Mouse (Mus musculus): Measurements from ENCODE around the gene Inpp5f.

DNA sequence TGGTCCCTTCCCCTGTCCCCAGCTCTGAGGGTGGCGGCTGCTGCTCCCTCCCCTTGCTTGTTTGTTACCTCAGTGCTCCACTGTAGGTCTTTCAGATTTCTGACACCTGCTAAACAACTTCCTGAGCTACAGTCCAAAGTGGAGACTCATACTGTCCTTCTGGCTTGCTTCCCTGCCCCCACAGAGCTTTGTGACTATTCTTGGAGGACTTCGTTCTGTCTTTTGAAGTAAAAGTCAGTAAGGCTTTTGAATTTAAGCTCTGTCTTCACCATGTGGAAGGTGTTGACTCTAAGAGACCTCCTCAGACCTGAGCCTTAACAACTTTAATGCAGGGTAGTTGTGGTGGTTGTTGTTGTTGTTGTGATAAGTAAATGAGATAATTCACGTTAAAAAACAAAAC, 67.4 kb downstream of the Inpp5f start:
- no peak for TF ChIP-seq E2F4 (IDR thresholded peaks at IDR 0.05; ENCODE audit: borderline replicate concordance, low read depth, low read length)
- TF ChIP-seq TAL1 (IDR thresholded peaks at IDR 0.05; ENCODE audit: low read length) = no peak
- no peak for TF ChIP-seq ETS1 (IDR thresholded peaks at IDR 0.05; ENCODE audit: low read depth, low read length)
- TF ChIP-seq CTCF (IDR thresholded peaks at IDR 0.05 in 2 of 3, conservative IDR thresholded peaks at IDR 0.05 in 1 of 3; ENCODE audit: control insufficient read depth in 1 of 3, insufficient read depth in 1 of 3, low read depth in 2 of 3, low read length in 3 of 3, poor library complexity in 1 of 3, severe bottlenecking in 1 of 3) = no peak
- TF ChIP-seq POLR2A (IDR thresholded peaks at IDR 0.05; ENCODE audit: control insufficient read depth in 1 of 2, insufficient read depth in 1 of 2, low read depth in 1 of 2, low read length in 2 of 2, poor library complexity in 1 of 2) = no peak
- TF ChIP-seq MYC (IDR thresholded peaks at IDR 0.05; ENCODE audit: low read depth, low read length) = no peak
